In genomic region chr11:107315475-107315874, GRCm38 (mm10) we compare ENCODE assay signal across 30 mouse cellular contexts.
DNase-seq lines count a peak whose midpoint lies in the region; ATAC-seq and TF ChIP-seq lines count a peak whose summit lies in the region.
"Had no signal": no experiment of that assay in that cellular context is flagged by ENCODE, and none has a peak within 500 bp of the region (broad histone marks: within the 10 kb centered on the region; RNA-seq: fewer than 3 reads in every experiment).

No protein-coding gene starts in this region.

- no peak overlapping the region for H3K27ac ChIP-seq in heart, embryonic 10.5 days
- no peak overlapping the region for H3K27ac ChIP-seq in kidney, adult 2 months (ENCODE audit: insufficient read depth, low read depth, low read length)
- H3K27ac ChIP-seq in neural tube, embryonic 13.5 days (replicated peaks): 0 out of 2 replicates have a peak overlapping the region, but pooled peaks have one; percentile 13
- 0 out of 2 replicates have a peak overlapping the region, but pooled peaks have one; percentile 12 for H3K27ac ChIP-seq in cortical plate, adult 2 months (ENCODE audit: insufficient read depth, low read length)
- H3K27ac ChIP-seq: embryonic facial prominence, embryonic 12.5 days; forebrain, embryonic 10.5 days; forebrain, embryonic 15.5 days; heart, embryonic 15.5 days; hindbrain, embryonic 14.5 days; kidney, postnatal 0 days; liver, embryonic 12.5 days; midbrain, embryonic 15.5 days; neural tube, embryonic 12.5 days; stomach, embryonic 15.5 days had no signal

- no peak for TF ChIP-seq CTCF in kidney, adult 2 months (conservative IDR thresholded peaks at IDR 0.05; ENCODE audit: insufficient read depth, insufficient read length, low read depth, low read length)
- no peak for TF ChIP-seq CTCF in cortical plate, adult 2 months (IDR thresholded peaks at IDR 0.05; ENCODE audit: extremely low read depth, insufficient read depth, low read length)

- DNase-seq in heart, adult 11 months: peak; percentile 95
- no peak for DNase-seq in heart, embryonic 10.5 days (ENCODE audit: low spot score)
- peak; percentile 31 for DNase-seq in kidney, postnatal 10 days
- DNase-seq in kidney, adult 2 months: no peak
- no peak for DNase-seq in neural tube, embryonic 10.5 days (ENCODE audit: extremely low spot score, low spot score)
- no peak for DNase-seq in thymus, postnatal 0 days (ENCODE audit: low spot score)
- DNase-seq: adrenal gland, adult 2 months; adrenal gland, postnatal 36 days; B cell, adult 2 months; cerebellum, adult 8-10 months; cerebellum, postnatal 25 days; kidney, adult 18-20 months; left cerebral cortex, postnatal 4 days; liver, postnatal 0 days; right cerebral cortex, postnatal 14 days; thymus, postnatal 14 days had no signal

- no peak overlapping the region for H3K4me2 ChIP-seq in neural tube, embryonic 13.5 days
- H3K4me2 ChIP-seq: embryonic facial prominence, embryonic 12.5 days; forebrain, embryonic 15.5 days; heart, embryonic 15.5 days; hindbrain, embryonic 14.5 days; liver, embryonic 12.5 days; midbrain, embryonic 15.5 days; neural tube, embryonic 12.5 days; stomach, embryonic 15.5 days had no signal

- peaks cover 8% of the 10 kb centered on the region for H3K36me3 ChIP-seq in heart, embryonic 10.5 days
- H3K36me3 ChIP-seq in kidney, adult 2 months (ENCODE audit: control insufficient read depth, insufficient read depth, low read length): no peaks in the 10 kb centered on the region
- peaks cover 8% of the 10 kb centered on the region for H3K36me3 ChIP-seq in neural tube, embryonic 13.5 days
- H3K36me3 ChIP-seq: forebrain, embryonic 15.5 days; midbrain, embryonic 15.5 days; stomach, embryonic 15.5 days had no signal

- no peak overlapping the region for H3K9ac ChIP-seq in neural tube, embryonic 13.5 days
- H3K9ac ChIP-seq: embryonic facial prominence, embryonic 12.5 days; forebrain, embryonic 15.5 days; heart, embryonic 15.5 days; hindbrain, embryonic 14.5 days; liver, embryonic 12.5 days; liver, postnatal 0 days; midbrain, embryonic 15.5 days; neural tube, embryonic 12.5 days; stomach, embryonic 15.5 days had no signal

- H3K27me3 ChIP-seq in heart, embryonic 10.5 days (ENCODE audit: insufficient read depth, poor library complexity, severe bottlenecking): no peaks in the 10 kb centered on the region
- no peaks in the 10 kb centered on the region for H3K27me3 ChIP-seq in kidney, adult 2 months (replicated peaks; ENCODE audit: control insufficient read depth, insufficient read depth, low read length)
- H3K27me3 ChIP-seq in neural tube, embryonic 13.5 days: no peaks in the 10 kb centered on the region
- H3K27me3 ChIP-seq: embryonic facial prominence, embryonic 12.5 days; forebrain, embryonic 15.5 days; heart, embryonic 15.5 days; liver, embryonic 12.5 days; megakaryocyte, embryonic 14.5 days; midbrain, embryonic 15.5 days; neural tube, embryonic 12.5 days; stomach, embryonic 15.5 days had no signal

- no peak overlapping the region for H3K4me3 ChIP-seq in heart, embryonic 10.5 days
- no peak overlapping the region for H3K4me3 ChIP-seq in kidney, adult 2 months (ENCODE audit: insufficient read depth, low read depth, low read length)
- H3K4me3 ChIP-seq in neural tube, embryonic 13.5 days: no peak overlapping the region
- no peak overlapping the region for H3K4me3 ChIP-seq in cortical plate, adult 2 months (ENCODE audit: insufficient read depth, low read length)
- H3K4me3 ChIP-seq: embryonic facial prominence, embryonic 12.5 days; forebrain, embryonic 10.5 days; forebrain, embryonic 15.5 days; heart, embryonic 15.5 days; liver, embryonic 12.5 days; megakaryocyte, embryonic 14.5 days; midbrain, embryonic 15.5 days; neural tube, embryonic 12.5 days; stomach, embryonic 15.5 days had no signal

- WGBS in heart, embryonic 10.5 days: 86% methylated on average over 15 of the region's 15 CpGs
- 64% methylated on average over 15 of the region's 15 CpGs for WGBS in kidney, adult 2 months
- 84% methylated on average over 15 of the region's 15 CpGs for WGBS in neural tube, embryonic 13.5 days

- peaks cover 15% of the 10 kb centered on the region for H3K4me1 ChIP-seq in heart, embryonic 10.5 days
- peaks cover 14% of the 10 kb centered on the region for H3K4me1 ChIP-seq in kidney, adult 2 months (ENCODE audit: control insufficient read depth, insufficient read depth, low read length)
- peaks cover 8% of the 10 kb centered on the region; the same call in 1 of the 2 replicates for H3K4me1 ChIP-seq in neural tube, embryonic 13.5 days (replicated peaks)
- peaks cover 4% of the 10 kb centered on the region for H3K4me1 ChIP-seq in cortical plate, adult 2 months (ENCODE audit: control insufficient read depth, insufficient read depth, low read length)
- H3K4me1 ChIP-seq: embryonic facial prominence, embryonic 12.5 days; forebrain, embryonic 15.5 days; midbrain, embryonic 15.5 days; stomach, embryonic 15.5 days had no signal

- no peaks in the 10 kb centered on the region for H3K9me3 ChIP-seq in heart, embryonic 10.5 days
- H3K9me3 ChIP-seq in neural tube, embryonic 13.5 days: no peaks in the 10 kb centered on the region
- H3K9me3 ChIP-seq: embryonic facial prominence, embryonic 12.5 days; forebrain, embryonic 10.5 days; forebrain, embryonic 15.5 days; heart, embryonic 15.5 days; liver, embryonic 12.5 days; midbrain, embryonic 15.5 days; neural tube, embryonic 12.5 days; stomach, embryonic 15.5 days had no signal

- ATAC-seq in neural tube, embryonic 13.5 days (ENCODE audit: low read depth): no peak
- ATAC-seq: activated CD4-positive, CD25-positive, alpha-beta regulatory T cell, adult 4 months; forebrain, embryonic 15.5 days; liver, embryonic 12.5 days; liver, postnatal 0 days; midbrain, embryonic 15.5 days had no signal

- no peak for TF ChIP-seq POLR2A in kidney, adult 2 months (IDR thresholded peaks at IDR 0.05; ENCODE audit: low read depth, low read length)
- no peak for TF ChIP-seq POLR2A in cortical plate, adult 2 months (IDR thresholded peaks at IDR 0.05; ENCODE audit: extremely low read depth, insufficient read depth, low read length)

Comparison
In these comparisons a context has a peak if more than half of its experiments do, and no peak if none do; other contexts are left out.
1. DNase-seq: peak in heart, adult 11 months (single experiment) and kidney, postnatal 10 days (single experiment); none in heart, embryonic 10.5 days (single experiment), kidney, adult 2 months (single experiment), neural tube, embryonic 10.5 days (single experiment) and thymus, postnatal 0 days (single experiment).
2. H3K27ac ChIP-seq: peak in neural tube, embryonic 13.5 days (single experiment) and cortical plate, adult 2 months (single experiment); none in heart, embryonic 10.5 days (single experiment) and kidney, adult 2 months (single experiment).